Mouse (Mus musculus) spleen, adult 12 weeks (tissue): ENCODE measurements around the gene Pigr.
A peak's percentile ranks its signal among the peaks of the same experiment; 100 is the strongest.

Experiments used
- DNase-seq: peaks from one replicate; pipeline ENCODE4 v3.0.0; 2022; ENCODE audit warnings: low spot score

Pigr gene

GRCm38 (mm10) chr1:130826448-130826847 lies at the start of gene Pigr:
TSS of gene Pigr (plus strand) at chr1:130826684.
- DNase-seq = no peak

GRCm38 (mm10) chr1:130779867-130780266 lies 46.6 kb upstream of the Pigr start:
- no peak for DNase-seq

GRCm38 (mm10) chr1:130784054-130784453 lies 42.4 kb upstream of the Pigr start:
- no peak for DNase-seq

- DNase-seq = no peak
Measured at GRCm38 (mm10) chr1:130787001-130787400, 39.5 kb upstream of the Pigr start.

- DNase-seq = no peak
Measured at GRCm38 (mm10) chr1:130789512-130790451, 36.7 kb upstream of the Pigr start.

GRCm38 (mm10) chr1:130795331-130795730 lies 31.2 kb upstream of the Pigr start:
- DNase-seq = no peak

- peak; percentile 23 for DNase-seq
Measured at GRCm38 (mm10) chr1:130796967-130797684, 29.4 kb upstream of the Pigr start.

- DNase-seq = no peak
Measured at GRCm38 (mm10) chr1:130798037-130798436, 28.4 kb upstream of the Pigr start.

GRCm38 (mm10) chr1:130798551-130798950 lies 27.9 kb upstream of the Pigr start:
- no peak for DNase-seq

GRCm38 (mm10) chr1:130799399-130799798 lies 27.1 kb upstream of the Pigr start:
- no peak for DNase-seq

- DNase-seq = no peak
Measured at GRCm38 (mm10) chr1:130800602-130801001, 25.9 kb upstream of the Pigr start, which contains the start of gene Fcamr. TSS of gene Fcamr (plus strand) at chr1:130800902.

GRCm38 (mm10) chr1:130801511-130801910 lies 25.0 kb upstream of the Pigr start:
- no peak for DNase-seq

- no peak for DNase-seq
Measured at GRCm38 (mm10) chr1:130802976-130803375, 23.5 kb upstream of the Pigr start.

- DNase-seq = no peak
Measured at GRCm38 (mm10) chr1:130804279-130804678, 22.2 kb upstream of the Pigr start.

- no peak for DNase-seq
Measured at GRCm38 (mm10) chr1:130810906-130811305, 15.6 kb upstream of the Pigr start.

GRCm38 (mm10) chr1:130811316-130811715 lies 15.2 kb upstream of the Pigr start:
- no peak for DNase-seq

GRCm38 (mm10) chr1:130819737-130820136 lies 6.7 kb upstream of the Pigr start:
- no peak for DNase-seq

GRCm38 (mm10) chr1:130820316-130821148 lies 6.0 kb upstream of the Pigr start:
- DNase-seq = peak; percentile 9

- DNase-seq = no peak
Measured at GRCm38 (mm10) chr1:130821149-130821471, 5.4 kb upstream of the Pigr start.

- DNase-seq = no peak
Measured at GRCm38 (mm10) chr1:130821911-130822625, 4.4 kb upstream of the Pigr start.

- DNase-seq = no peak
Measured at GRCm38 (mm10) chr1:130828656-130829055, 2.2 kb downstream of the Pigr start.
